Mouse (Mus musculus) heart, adult 2 months (tissue): ENCODE results near the gene Olfr986. TPM values are rescaled to one million over a fixed set of nuclear protein-coding genes. Genes with fewer than 3 reads are reported as not detected.

ENCODE experiments used
- DNase-seq, 2 experiments: peaks; one replicate each; pipeline ENCODE4 v3.0.0; 2021
- H3K27ac ChIP-seq: fragments of 200-600 bp; 2 replicates; pipeline ENCODE4 v1.8.1; 2022
- H3K27me3 ChIP-seq: fragments of 200-500 bp; 2 replicates; pipeline ENCODE4 v1.6.1; 2012; ENCODE audit warnings: mild to moderate bottlenecking, low read length, inconsistent platforms, mixed read lengths; ENCODE audit not compliant: control insufficient read depth, insufficient read depth
- H3K36me3 ChIP-seq: fragments of 200-500 bp; 2 replicates; pipeline ENCODE4 v1.6.1; 2012; ENCODE audit warnings: low read length, inconsistent platforms; ENCODE audit not compliant: control insufficient read depth, insufficient read depth
- H3K4me1 ChIP-seq: fragments of 200-500 bp; 2 replicates; pipeline ENCODE4 v1.6.1; 2011; ENCODE audit warnings: low read length; ENCODE audit not compliant: control insufficient read depth, insufficient read depth
- H3K4me3 ChIP-seq: fragments of 200-600 bp; 2 replicates; pipeline ENCODE4 v1.8.1; 2022
- H3K79me2 ChIP-seq: fragments of 200-500 bp; replicated peaks from 2 replicates; pipeline ENCODE4 v1.6.1; 2012; ENCODE audit warnings: mild to moderate bottlenecking, inconsistent platforms, low read length, moderate library complexity, mixed read lengths; ENCODE audit not compliant: control insufficient read depth, insufficient read depth
- H3K9ac ChIP-seq: fragments of 200-500 bp; 2 replicates; pipeline ENCODE4 v1.6.1; 2012; ENCODE audit warnings: low read depth, mild to moderate bottlenecking, control low read depth, inconsistent platforms, low read length, mixed read lengths
- CTCF ChIP-seq: fragments of 200-600 bp; IDR thresholded peaks from 2 replicates; pipeline ENCODE4 v1.8.1; 2022; ENCODE audit warnings: antibody characterized with exemption, mild to moderate bottlenecking, moderate library complexity
- EP300 ChIP-seq: fragments of 200-500 bp; IDR thresholded peaks from 2 replicates; pipeline ENCODE4 v1.6.1; 2011; ENCODE audit warnings: low read depth, low read length, control low read depth; ENCODE audit not compliant: insufficient read depth
- POLR2A ChIP-seq: fragments of 200-500 bp; IDR thresholded peaks from 2 replicates; pipeline ENCODE4 v1.6.1; 2011; ENCODE audit warnings: mild to moderate bottlenecking, low read depth, low read length, control low read depth; ENCODE audit not compliant: insufficient read depth
- WGBS: fragments of 180-500 bp; shearing (Covaris S2); methylation state at CpG from one replicate; pipeline ENCODE4 v1.1.7; 2018; 5-methylcytosine and 5-hydroxymethylcytosine counted together
- intact Hi-C: fragments of 180-260 bp; cut with DNase I; formaldehyde crosslinking; loops from one replicate; pipeline ENCODE4 v1.15.1; 2025
- long read RNA-seq: library from polyadenylated mRNA; stranded (forward); transcript quantifications from one replicate; pipeline ENCODE4 v2.0.0, GENCODE M21; 2021
- polyA plus RNA-seq: library from polyadenylated mRNA; depleted of rRNA; stranded (reverse); fragments of >200 nt; gene quantifications from 2 replicates; pipeline ENCODE4 v1.2.3, GENCODE M21; 2012; rRNA removed
- total RNA-seq, 2 experiments: library from RNA; stranded (reverse); gene quantifications; 2 replicates each; pipeline ENCODE4 v1.2.3; 2021

Gene Olfr986
- not detected for total RNA-seq
- polyA plus RNA-seq: not detected in 2 replicates
- long read RNA-seq: 0 reads

GRCm38 (mm10) chr9:40180620-40181019 is at the start of gene Olfr986:
Gene Olfr986, plus strand, starts transcription at chr9:40180920.
- Histone ChIP-seq H3K79me2 (no peaks in the 10 kb centered on the region), H3K9ac (no peak within 1 kb of the TSS), H3K27me3 (no peaks in the 10 kb centered on the region), H3K4me3 (no peak within 1 kb of the TSS), H3K27ac (no peak within 1 kb of the TSS), H3K4me1 (no peaks in the 10 kb centered on the region), H3K36me3 (no peaks in the 10 kb centered on the region)
- TF ChIP-seq EP300 (no peak), POLR2A (no peak), CTCF (no peak)
- WGBS: 89% methylated on average over 5 of the region's 5 CpGs
- no peak for DNase-seq
- intact Hi-C loops: no loop called here

- WGBS: 48% methylated on average over 6 of the region's 6 CpGs
- TF ChIP-seq POLR2A (no peak), EP300 (no peak), CTCF (no peak)
- H3K4me3 ChIP-seq: no peak overlapping the region
- H3K27me3 ChIP-seq: no peaks in the 10 kb centered on the region
- no peak overlapping the region for H3K27ac ChIP-seq
- DNase-seq: peak in 1 of 2 experiments; percentile 6
- intact Hi-C loops: no loop called here
- no peaks in the 10 kb centered on the region for H3K79me2 ChIP-seq
- no peak overlapping the region for H3K9ac ChIP-seq
- no peaks in the 10 kb centered on the region for H3K4me1 ChIP-seq
- H3K36me3 ChIP-seq: no peaks in the 10 kb centered on the region
Measured at GRCm38 (mm10) chr9:40136987-40137688, 43.6 kb upstream of the Olfr986 start.

GRCm38 (mm10) chr9:40139484-40139883 is 41.2 kb upstream of the Olfr986 start:
- Histone ChIP-seq H3K4me3 (no peak overlapping the region), H3K79me2 (no peaks in the 10 kb centered on the region), H3K27me3 (no peaks in the 10 kb centered on the region), H3K4me1 (no peaks in the 10 kb centered on the region), H3K9ac (no peak overlapping the region), H3K36me3 (no peaks in the 10 kb centered on the region), H3K27ac (no peak overlapping the region)
- intact Hi-C loops: no loop called here
- 58% methylated on average over 4 of the region's 4 CpGs for WGBS
- no peak for TF ChIP-seq EP300
- no peak for TF ChIP-seq POLR2A
- TF ChIP-seq CTCF: no peak
- no peak for DNase-seq

- intact Hi-C loops: no loop called here
- no peak for TF ChIP-seq POLR2A
- no peak for TF ChIP-seq CTCF
- TF ChIP-seq EP300: no peak
- H3K27me3 ChIP-seq: no peaks in the 10 kb centered on the region
- H3K27ac ChIP-seq: no peak overlapping the region
- H3K4me3 ChIP-seq: no peak overlapping the region
- no peak for DNase-seq
- no peaks in the 10 kb centered on the region for H3K4me1 ChIP-seq
- H3K79me2 ChIP-seq: no peaks in the 10 kb centered on the region
- no peak overlapping the region for H3K9ac ChIP-seq
- WGBS: 18% methylated on average over 1 of the region's 1 CpGs
- no peaks in the 10 kb centered on the region for H3K36me3 ChIP-seq
Measured at GRCm38 (mm10) chr9:40141544-40141943, 39.2 kb upstream of the Olfr986 start.

- TF ChIP-seq CTCF: no peak
- no peak for TF ChIP-seq EP300
- Histone ChIP-seq H3K9ac (no peak overlapping the region), H3K4me3 (no peak overlapping the region), H3K4me1 (no peaks in the 10 kb centered on the region), H3K27me3 (no peaks in the 10 kb centered on the region), H3K36me3 (no peaks in the 10 kb centered on the region), H3K79me2 (no peaks in the 10 kb centered on the region), H3K27ac (no peak overlapping the region)
- 34% methylated on average over 4 of the region's 4 CpGs for WGBS
- DNase-seq: no peak
- intact Hi-C loops: no loop called here
Measured at GRCm38 (mm10) chr9:40155118-40155644, 25.5 kb upstream of the Olfr986 start.

GRCm38 (mm10) chr9:40166446-40166845 is 14.3 kb upstream of the Olfr986 start:
- intact Hi-C loops: no loop called here
- H3K4me1 ChIP-seq: no peaks in the 10 kb centered on the region
- H3K79me2 ChIP-seq: no peaks in the 10 kb centered on the region
- no peaks in the 10 kb centered on the region for H3K36me3 ChIP-seq
- 91% methylated on average over 1 of the region's 1 CpGs for WGBS
- H3K27me3 ChIP-seq: no peaks in the 10 kb centered on the region
- TF ChIP-seq POLR2A (no peak), CTCF (no peak), EP300 (no peak)
- H3K4me3 ChIP-seq: no peak overlapping the region
- DNase-seq: peak in 1 of 2 experiments; percentile 4
- H3K27ac ChIP-seq: no peak overlapping the region
- no peak overlapping the region for H3K9ac ChIP-seq
